Mouse (Mus musculus) monocyte, adult 2 months (primary cell): Measurements from ENCODE around the gene 4933424G06Rik.

Source experiments
- DNase-seq, 2 experiments: peaks; one replicate each; pipeline ENCODE4 v3.0.0; 2022; ENCODE audit warnings: low spot score in 2 of 2, low read depth in 1 of 2

4933424G06Rik gene

DNA sequence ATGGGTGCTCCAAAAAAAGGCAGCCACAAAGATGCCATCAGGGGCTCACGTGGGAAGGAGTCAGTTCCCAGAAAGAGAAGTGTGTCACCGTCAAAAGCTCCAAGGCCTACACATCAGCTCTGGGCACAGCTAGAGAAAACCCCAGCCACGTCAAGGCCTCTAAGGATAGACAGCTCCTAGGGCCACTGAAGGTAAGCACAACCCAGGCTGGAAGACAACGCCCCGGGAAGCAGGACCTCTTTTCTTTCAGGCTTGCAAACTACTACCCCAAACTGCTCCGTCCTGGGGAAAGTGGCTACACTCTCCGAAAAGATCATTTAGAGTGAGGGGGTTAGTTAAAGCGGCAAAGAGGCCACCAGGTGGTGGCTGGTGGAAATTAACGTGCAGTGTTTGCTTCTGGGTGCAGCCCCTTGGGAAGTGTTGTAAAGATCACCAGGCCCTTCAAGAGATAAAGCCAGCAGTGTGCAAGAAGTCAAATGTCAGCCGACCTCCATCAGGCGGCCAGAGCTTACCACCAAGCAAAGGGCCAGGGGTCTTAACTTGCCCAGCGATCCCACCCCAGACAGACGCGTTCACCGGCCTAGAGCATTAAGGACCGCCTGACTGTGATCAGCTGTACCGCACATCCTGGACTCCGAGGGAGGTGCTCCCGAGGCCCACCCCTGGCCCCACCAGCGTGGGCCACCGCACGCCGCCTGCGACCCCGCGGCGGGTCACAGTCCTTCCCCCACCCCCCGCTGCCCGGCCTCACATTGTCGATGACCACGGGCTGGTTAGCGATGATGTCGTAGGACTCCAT is 695 bp upstream of the 4933424G06Rik start:
- DNase-seq = peak in 1 of 2 experiments; percentile 12

- DNase-seq = no peak
These were observed 1.2 kb downstream of the 4933424G06Rik start for GRCm38 (mm10) chr1:36711104-36711503.

- no peak for DNase-seq
These were observed 4.4 kb downstream of the 4933424G06Rik start, which contains the start of gene Actr1b for GRCm38 (mm10) chr1:36714311-36714710. TSS of gene Actr1b (minus strand) at chr1:36714422.

- DNase-seq = no peak
These were observed 8.8 kb downstream of the 4933424G06Rik start for GRCm38 (mm10) chr1:36718786-36719185.

DNA sequence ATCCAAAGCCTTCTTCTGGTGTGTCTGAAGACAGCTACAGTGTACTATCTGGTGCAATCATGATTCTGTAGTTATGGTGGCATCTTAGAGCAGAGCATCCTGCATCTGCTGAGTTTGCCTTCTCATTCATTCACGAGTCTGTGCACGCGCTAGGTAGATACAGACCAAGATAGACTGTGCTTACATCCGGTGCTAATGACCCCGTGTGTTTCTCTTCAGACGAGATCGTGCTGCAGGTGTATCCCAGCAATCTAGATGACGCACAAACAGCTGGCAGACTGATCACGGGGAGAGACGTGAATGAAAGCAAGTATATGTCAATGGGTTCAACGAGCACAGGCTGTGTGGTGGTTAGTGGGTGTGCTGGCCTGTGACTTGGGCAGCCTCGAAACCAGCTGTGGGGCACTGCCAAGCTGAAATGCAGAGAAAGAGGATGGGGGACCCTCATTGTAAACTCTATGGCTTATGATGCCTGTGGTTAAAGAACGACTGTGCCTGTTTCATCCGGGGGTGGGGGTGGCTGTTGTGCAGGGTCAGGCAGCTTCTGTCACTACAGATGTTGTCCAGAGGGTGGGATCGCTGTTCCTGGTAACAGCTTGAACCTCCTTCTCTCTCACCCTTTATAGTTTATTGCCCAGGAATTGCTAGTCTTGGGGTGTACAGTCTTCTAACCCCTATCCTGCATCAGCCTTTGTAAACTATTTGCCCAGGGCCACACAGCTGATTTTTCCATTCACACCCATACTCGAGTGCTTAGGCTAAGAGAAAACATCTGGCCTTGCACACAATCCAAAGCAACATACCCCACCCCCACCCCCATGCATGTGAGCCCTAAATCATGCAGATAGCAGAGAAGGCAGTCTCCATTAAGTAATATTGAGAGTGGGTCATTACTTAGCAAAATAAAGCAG is 13.5 kb downstream of the 4933424G06Rik start:
- DNase-seq = no peak

DNA sequence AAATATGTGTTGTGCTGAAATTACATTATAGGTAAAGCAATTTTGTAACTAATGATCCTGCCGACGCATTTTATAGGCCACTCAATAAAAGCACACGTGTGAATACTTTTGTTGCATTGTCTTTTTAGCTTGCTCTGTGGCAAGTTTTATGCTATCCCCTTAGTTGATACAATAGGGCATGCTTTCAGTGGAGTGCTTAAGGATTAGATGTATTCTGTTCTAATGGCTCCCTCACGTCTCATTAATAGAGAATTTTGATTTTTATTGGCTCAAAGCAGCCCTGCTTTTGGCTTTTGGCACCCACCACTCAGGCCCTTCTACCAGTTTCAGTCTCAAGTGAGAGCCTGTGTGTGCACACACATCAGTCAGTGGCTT is 14.1 kb downstream of the 4933424G06Rik start:
- no peak for DNase-seq

DNA sequence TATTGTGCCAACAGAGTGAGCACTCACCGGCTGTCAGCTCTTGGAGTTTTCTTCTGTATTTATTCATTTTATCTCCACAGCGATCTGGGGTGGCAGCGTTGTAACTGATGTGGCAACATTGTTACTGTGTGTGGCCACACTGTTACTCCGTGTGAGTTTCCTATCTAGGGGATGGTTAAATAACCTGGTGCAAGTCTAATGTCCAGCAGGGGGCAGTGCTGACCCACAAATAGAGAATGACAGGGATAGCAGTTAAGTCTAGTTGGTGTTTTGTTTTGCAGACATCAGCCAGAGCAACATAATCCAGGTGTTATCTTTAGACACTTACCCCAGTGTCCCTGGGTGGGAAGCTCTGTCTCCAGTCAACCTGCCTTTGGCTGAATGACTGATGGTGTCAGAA is 27.4 kb downstream of the 4933424G06Rik start:
- DNase-seq = peak; percentile 6 to 53

DNA sequence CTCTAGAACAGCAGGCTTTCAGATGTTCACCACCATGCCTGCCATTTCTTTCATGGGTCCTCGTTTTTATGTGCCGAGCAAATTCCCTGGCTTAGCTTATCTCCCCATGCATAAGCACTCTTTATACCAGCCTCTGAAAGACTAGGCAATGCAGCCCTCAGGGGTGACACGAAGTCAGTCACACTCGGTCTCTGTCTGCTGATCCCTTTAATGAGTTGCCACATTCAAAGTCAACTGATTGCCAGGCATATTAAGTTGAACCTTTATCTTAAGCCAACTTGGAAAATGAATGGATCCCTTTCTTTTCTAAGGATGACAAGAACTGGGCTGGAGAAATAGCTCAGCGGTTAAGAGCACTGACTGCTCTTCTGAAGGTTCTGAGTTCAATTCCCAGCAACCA is 29.3 kb downstream of the 4933424G06Rik start:
- no peak for DNase-seq

- DNase-seq = no peak
These were observed 33.1 kb downstream of the 4933424G06Rik start for GRCm38 (mm10) chr1:36743046-36743445.

DNA sequence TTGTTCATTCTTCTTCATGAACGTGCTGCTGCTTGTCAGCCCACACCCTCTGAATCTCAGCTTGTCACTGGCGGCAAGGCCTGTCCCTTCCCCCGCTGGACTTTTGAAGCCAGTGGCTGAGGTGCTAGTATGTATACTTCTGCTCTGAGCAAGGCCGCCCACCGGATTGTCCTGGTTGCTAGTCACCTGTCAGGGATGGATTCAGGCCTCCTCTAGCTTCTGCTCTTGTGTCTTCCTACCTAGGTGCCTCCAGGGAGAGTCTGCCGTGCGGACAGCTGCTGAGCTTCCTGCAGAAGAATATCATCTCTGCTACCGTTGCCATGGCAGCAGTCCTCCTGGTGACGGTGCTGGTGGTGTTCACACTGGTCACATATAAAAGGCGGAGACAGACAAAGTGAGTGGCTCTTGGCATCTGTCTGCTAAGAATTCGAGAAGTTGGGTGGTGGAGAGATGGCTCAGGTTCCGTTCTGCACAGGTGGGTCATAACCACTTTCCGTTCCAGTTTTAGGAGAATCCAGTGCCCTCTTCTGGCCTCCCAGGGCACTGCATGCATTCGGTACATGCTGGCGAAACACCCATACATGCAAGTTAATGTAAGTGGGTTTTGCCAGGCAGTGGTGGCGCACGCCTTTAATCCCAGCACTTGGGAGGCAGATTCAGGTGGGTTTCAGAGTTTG is 34.5 kb downstream of the 4933424G06Rik start:
- peak in 1 of 2 experiments; percentile 48 for DNase-seq

- no peak for DNase-seq
These were observed 35.7 kb downstream of the 4933424G06Rik start for GRCm38 (mm10) chr1:36745661-36746060.

- no peak for DNase-seq
These were observed 36.5 kb downstream of the 4933424G06Rik start for GRCm38 (mm10) chr1:36746452-36746851.

- DNase-seq = no peak
These were observed 44.2 kb downstream of the 4933424G06Rik start for GRCm38 (mm10) chr1:36753932-36754675.

DNA sequence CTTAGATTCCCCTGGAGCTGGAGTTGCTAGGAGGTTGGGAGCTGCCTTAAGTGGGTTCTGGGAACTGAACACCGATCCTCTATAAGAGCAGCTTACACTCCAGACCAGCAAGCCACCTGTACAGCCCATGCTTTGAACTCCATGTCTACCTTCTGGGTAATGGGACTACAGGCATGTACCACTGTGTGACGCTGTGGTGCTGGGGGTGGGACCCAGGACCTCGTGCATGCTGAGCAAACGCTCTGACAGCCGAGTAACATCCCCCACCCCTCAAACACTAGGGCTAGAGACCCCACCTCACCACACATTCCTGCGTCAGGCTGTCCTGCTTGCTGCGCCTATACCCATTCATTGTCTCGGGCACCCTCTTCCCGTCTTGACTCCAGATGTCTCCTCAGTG is 48.6 kb downstream of the 4933424G06Rik start:
- DNase-seq = no peak

GRCm38 (mm10) chr1:36759076-36759475 is 49.1 kb downstream of the 4933424G06Rik start:
- DNase-seq = no peak

GRCm38 (mm10) chr1:36760401-36760800 is 50.5 kb downstream of the 4933424G06Rik start:
- no peak for DNase-seq

DNA sequence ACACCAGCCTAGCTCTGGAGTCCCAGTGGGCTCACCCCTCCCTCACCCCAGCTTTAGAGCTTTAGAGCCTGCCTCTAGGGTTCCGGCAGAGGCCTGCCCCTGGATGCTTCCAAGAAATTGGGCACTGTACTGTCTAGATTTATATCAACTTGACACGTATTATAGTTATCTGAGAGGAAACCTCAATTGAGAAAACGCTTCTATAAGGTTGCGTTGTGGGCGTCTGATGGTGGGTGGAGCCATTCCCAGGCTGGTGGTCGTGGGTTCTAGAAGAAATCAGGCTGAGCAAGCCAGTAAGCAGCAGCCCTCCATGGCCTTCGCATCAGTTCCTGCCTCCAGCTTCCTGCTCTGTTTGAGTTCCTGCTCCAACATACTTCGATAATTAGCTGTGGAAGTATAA is 51.1 kb downstream of the 4933424G06Rik start:
- DNase-seq = no peak

DNA sequence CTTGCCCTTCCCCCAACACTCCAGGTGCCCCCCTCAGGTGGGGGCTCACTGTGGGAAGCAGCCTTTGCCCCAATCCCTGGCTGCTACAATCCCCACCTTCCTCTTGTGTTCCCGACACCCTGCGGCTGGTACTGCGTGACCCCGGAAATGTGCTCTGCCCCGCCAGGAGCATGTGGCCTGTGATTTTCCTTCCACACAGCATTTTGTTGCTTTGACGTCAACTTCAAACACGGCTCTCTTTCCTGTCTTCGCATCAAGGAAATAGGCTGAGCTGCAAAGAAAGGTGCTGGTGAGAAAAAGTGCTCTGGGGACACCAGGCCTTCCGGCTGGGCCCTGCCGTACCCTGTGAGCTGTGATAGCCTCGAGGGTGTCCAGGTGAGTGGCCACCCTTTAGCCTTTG is 51.6 kb downstream of the 4933424G06Rik start, which contains the start of gene Zap70:
TSS of gene Zap70 (plus strand) at position 231 of the 400 bp plus-strand sequence.
- DNase-seq = no peak

- DNase-seq = no peak
These were observed 56.7 kb downstream of the 4933424G06Rik start for GRCm38 (mm10) chr1:36766431-36767205.

GRCm38 (mm10) chr1:36767321-36767720 is 57.4 kb downstream of the 4933424G06Rik start:
- DNase-seq = no peak
